Mouse (Mus musculus) layer of hippocampus, adult 11-12 months (tissue): ENCODE results near the gene Gm35549.
A peak's percentile ranks its signal among the peaks of the same experiment; 100 is the strongest.
"Not testable (repeated sequence)": the region's sequence is repeated elsewhere in the genome, so short reads cannot be mapped to it uniquely, and the experiment has no call there.

Source experiments
- DNase-seq: peaks from one replicate; pipeline ENCODE4 v3.0.0; 2022; ENCODE audit warnings: low spot score

Gene Gm35549

DNA sequence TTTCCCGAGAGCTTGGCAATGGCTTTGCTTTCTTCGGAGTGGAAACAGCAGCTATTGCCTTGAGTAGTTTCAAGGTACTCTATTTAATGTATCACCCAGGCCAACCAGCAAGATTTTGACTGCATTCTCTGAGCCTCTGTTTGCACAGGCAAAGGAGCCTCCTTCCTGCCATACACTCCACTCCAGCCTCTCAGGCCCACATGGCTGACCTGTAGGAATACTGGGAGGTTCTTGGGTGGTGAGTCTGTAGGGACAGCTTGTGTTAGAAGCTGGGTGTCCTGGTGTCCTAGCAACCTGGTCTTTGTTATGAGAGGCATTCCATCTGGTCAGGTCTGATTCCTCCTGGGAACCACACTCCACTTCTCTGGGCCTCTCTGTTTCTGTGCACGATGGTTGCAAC lies at the start of gene Gm35549:
TSS of gene Gm35549 (minus strand) at position 276 of the 400 bp plus-strand sequence.
- DNase-seq, result no peak

DNA sequence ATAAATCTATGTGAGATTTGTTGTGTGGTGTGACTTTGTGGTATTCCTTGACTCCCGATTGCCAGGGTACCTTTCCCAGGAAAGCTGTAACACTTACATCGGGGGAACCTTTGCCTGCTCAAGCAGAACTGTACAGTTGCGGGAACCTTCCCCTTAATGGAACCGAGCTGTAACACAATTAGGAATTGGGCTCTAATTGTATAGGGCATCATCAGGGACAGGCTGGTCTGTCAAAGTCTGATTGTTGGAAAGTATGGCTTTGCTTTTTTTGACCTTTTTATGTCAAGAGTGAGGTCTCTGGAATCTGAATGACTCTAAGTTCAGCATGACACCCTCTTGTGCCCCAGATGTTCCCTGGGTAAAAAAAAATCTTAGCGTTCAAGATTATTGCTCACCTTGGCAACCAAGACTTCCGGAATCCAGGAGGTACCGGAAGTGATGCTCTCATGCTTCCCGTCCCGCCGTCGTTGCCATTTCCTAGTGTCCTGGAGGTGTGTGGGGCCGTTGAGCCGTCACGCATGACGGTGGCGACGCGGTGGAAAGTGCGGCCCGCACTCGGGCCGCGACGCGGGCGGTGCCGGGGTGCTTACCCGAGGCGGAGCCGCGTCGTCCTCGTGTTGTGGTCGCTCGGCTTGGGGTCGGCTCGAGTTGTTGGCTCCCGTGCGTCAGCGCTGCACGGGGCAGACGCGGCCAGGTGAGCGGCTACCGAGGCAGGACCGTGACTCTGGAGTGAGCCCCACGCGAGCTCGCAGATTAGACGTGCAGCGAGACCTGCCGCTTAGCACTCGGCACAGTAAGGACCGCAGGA lies 42.7 kb upstream of the Gm35549 start:
- DNase-seq, result peak; percentile 61

DNA sequence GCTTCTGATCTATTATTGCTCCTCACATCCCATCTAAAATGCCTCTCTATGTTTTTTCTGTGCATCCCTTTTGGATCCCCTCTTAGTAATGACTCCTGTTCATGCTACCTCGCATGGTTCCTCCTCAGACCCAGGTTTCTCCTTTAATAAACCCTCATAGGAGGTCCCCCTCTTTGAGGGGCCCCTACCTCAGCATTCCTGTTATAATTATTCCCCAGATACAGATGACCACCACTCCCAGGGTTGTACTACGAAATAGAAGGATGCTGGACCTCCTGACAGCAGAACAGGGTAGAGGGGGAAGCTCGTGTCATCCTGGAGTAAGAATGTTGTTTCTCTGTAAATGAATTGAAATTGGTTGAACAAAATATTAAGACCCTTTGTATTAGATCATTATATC lies 41.5 kb upstream of the Gm35549 start, which contains the start of gene Zkscan7:
TSS of gene Zkscan7 (plus strand) at position 301 of the 400 bp plus-strand sequence.
- DNase-seq, result no peak

DNA sequence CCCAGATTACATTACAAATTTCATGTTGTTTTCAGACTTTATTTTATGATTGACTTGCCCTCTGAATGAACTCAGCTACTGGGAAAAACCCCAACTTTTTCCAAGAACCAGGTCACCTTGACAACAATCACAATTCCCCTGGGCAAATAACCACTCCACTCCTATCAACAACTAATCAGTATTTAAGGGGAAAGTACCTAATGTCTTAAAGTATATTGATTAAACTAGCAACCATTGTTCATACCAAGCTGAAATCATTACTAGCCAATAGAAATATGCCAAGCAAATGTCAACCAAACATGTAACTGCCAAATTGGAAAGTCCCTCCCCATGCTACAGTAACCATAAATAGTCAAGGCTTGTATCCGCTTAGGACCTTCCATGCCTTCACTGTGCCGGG lies 31.3 kb upstream of the Gm35549 start:
- no peak for DNase-seq

DNA sequence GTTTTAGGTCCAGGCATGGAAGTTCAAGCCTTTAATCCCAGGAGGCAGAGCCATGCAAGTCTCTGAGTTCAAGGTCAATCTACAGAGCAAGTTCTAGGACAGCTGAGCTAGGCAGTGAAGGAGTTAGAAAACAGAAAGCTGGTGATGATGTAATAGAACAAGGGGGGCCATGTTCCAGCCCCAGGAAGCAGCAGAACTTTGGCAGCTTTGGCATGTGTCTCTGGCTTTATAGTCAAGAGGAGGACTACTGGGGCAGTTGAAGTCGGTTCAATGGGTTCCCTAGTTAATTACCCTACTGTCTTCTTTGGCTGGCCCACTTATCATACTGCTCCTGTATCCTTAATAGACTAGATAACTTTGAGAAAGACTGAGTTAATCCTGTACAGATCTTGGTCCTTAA lies 30.8 kb upstream of the Gm35549 start:
- DNase-seq, result no peak

DNA sequence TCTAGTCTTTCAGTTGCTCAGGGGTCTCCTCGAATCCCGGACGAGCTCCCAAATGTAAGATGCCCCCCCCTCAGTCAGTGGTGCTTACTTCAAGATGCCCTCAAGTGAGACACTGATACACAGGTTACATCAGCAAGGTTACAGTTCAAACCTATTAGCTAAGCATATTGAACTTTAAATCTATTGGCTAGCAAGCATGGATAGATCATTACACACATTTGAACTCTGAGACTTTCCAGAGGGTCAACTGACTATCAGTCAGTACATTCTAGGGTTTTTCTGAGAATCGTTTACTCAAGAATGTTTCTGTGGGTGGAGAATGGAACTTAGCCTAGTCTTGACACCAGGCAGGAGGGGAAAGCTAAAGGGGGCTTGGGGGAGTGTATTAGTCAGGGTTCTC lies 28.8 kb upstream of the Gm35549 start:
- no peak for DNase-seq

DNA sequence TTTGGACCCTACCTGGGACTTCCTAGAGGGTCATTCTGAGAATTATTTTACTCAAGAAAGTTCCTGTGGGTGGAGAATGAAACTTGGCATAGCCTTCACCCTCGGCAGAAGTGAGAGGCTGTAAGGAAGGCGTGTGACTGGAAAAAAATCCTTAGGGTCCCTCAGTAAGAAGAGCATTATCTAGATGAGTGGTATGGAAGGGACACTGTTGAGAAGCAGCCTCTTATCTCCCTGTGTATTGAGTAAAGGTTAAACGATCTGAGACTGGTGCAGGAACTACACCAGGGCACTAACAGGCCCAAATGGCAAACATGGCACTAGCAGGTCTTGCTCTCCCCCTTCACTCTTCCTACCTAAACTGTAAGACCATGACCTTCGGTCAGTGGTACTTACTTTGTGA lies 22.4 kb upstream of the Gm35549 start:
- no peak for DNase-seq

DNA sequence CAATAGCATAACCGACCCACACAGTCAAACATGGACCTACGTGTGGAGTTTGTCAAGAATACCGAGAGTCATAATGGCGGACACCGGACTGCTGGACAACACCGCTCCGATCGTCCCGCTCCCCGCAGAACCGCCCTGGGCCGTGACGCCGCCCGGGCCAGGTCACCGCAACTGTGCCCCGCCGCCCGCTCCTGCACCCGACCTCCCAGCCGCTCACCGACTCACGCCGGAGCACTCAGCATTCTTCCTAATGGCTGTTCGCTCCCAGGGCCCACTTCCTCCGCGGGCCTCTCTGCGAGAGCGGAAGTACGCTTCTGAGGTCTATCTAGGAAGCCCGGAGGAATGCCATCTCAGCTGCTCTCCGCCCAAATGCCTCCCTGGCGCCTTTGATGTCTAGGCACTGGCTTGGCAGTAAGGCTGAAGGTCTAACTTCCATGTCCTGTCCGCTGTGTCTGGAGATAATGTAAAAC lies 21.9 kb upstream of the Gm35549 start, which contains the start of gene Zfp445:
TSS of gene Zfp445 (minus strand) at position 310 of the 470 bp plus-strand sequence.
- DNase-seq, result peak; percentile 76

DNA sequence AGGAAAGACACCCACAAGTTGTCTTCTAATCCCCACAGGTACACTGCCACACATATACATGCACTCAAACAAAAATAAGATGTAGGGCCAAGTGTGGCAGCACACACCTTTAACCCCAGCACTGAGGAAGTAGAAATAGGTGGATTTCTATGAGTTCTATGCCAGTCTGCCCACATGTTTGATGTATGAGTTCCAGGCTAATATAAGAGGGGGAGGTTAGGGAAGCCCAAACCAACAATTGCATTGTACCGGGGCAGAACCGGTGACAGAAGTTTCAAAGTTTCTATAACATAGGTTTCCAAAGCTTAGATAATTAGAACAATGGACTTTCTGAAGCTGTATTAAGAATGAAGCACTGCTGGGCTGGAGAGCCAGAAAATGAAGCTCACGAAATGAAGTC lies 21.0 kb upstream of the Gm35549 start:
- no peak for DNase-seq

DNA sequence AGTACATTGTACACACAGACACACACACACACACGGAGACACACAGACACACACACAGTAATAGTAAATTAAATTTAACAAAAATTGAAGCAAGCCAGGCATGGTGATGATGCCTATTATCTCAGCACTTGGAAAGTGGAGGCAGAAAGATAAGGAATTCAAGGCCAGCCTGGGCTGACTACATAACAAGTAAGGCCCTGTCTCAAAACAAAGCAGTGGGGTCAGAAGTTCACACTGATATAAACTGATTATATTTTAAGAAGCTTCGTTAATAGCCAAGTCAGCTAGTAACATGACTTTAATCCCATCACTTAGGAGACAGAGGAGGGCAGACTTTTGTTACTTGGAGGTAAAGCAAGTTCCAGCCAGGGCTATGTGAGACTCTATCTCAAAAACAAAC lies 19.9 kb upstream of the Gm35549 start:
- DNase-seq, result no peak

DNA sequence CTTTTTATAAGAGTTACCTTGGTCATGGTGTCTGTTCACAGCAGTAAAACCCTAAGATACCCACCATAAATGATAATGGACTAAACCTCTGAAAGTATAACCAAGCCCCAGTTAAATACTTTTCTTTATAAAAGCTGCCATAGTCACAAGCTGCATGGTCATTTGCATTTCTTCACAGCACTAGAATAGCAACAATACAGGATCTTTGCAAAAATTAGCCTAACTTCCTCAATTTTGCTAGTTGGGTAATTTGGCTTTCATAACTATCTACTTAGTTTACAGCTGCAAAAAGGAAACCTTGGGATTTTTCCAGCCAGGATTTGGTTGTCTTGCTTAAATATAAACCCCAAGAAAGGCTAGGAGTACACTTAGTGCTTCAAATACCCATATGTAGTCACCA lies 16.9 kb upstream of the Gm35549 start:
- DNase-seq, result no peak

DNA sequence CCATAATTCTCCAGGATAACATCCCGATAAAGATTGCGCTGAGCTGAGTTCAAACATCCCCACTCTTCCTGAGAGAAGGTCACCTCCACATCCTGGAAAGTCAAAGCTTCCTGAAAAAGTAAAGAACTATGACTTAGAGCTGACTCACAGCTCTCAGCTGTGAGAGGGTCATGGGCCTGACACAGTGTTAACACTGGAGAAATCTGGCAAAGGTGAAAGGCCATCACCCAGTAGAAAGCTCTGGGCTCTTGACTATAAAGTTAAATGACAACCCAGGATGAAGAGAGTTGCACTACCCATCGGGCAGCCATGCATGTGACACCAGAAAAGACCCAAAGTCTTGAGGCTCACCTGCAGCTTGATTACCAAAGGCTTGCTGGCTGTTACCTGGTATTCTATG lies 12.9 kb upstream of the Gm35549 start:
- no peak for DNase-seq

DNA sequence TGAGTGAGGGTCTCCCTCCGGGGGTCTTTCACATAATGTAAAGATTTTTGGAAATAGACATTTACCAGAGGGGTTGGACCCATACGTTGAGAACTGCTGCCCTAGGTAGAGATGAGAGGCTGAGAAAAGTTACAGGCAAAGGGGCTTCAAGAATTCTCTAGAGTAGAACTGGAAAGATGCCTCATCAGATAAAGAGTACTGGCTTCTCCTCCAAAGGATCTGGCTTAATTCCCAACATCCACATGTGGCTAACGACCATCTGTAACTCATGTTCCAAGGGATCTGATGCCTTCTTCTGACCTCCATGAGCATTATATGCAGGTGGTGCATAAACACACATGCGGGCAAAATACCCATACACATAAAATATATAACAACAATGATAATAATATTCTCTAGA lies 11.8 kb upstream of the Gm35549 start:
- no peak for DNase-seq

DNA sequence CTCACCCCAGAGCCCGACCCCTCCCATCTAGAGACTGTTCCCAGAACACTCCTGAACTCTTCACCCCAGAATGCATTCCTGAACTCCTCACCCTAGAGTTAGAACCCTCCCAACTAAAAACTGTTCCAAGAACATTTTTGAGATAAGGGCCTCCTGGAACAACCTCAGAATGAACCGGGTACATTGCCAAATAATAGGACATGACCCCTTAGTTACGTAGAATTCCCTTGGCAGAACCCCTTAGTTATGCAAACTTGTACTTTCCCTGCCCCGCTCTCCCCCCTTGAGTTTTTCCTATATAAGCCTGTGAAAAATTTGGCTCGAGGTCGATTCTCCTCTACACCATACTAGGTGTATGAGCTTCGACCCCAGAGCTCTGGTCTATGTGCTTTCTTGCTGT lies 11.3 kb upstream of the Gm35549 start:
- not testable (repeated sequence) for DNase-seq

DNA sequence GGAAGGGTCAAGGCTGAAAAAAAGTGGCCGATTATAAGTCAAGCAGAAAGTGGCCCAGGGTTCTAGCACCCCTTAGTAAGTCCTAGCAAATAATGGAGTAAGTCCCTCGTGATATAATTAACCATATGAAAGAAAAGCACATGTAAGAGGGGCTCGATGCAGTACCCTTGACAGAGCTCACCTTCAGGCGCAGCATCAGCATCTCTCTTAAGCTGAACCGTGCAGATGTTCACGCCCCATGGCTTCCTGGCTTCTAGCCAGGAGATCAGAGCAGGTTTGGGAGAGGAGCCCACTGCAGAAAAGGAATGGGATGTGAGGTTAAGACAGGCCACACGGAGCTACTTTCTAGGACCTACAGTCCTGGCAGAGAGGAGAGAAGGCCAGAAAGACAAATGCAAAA lies 10.7 kb upstream of the Gm35549 start:
- DNase-seq, result no peak

DNA sequence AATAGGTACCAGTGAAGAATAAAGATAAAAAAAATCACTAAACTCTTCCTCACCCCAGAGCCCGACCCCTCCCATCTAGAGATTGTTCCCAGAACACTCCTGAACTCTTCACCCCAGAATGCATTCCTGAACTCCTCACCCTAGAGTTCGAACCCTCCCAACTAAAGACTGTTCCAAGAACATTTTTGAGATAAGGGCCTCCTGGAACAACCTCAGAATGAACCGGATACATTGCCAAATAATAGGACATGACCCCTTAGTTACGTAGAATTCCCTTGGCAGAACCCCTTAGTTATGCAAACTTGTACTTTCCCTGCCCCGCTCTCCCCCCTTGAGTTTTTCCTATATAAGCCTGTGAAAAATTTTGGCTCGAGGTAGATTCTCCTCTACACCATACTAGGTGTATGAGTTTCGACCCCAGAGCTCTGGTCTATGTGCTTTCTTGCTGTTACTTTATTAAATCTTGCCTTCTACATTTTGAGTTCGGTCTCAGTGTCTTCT lies 4.0 kb upstream of the Gm35549 start:
- not testable (repeated sequence) for DNase-seq

DNA sequence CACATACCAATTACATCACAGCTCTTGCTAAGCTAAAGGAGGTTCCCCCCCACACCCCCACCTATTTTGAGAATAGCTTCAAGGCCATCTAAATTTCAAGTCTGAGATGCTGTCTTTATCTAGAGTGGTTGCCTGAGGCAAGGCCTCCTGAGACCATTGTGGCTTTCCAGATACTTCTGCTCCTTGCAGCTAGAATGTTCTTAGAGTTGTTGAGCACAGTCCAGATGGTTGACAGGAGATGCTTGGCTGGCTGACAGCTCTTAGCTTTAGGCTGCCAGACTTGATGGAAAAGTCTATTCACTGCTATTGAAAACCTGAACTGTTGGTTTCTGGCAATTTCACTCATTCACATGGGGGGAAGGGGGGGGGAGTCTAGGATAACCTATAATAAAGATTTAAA lies 2.3 kb upstream of the Gm35549 start:
- peak; percentile 68 for DNase-seq

DNA sequence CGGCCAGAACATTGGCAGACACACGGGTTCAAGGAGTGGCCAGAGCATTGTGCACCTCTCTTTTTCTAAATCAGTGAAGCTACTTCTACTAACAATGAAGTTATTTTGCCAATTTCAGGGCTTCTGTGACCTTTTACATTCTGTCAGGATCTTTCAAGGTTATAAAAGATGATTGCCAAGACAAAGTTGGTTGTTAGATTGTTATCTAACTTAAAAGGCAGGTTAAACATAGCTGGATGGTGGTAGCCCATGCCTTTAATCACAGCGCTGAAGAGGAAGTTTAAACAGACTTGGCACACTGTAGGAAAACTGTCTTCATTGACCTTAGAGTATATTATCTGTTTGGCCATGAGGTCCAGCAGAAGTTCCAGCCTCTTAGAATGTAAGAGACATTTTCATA lies 1.8 kb upstream of the Gm35549 start:
- no peak for DNase-seq

DNA sequence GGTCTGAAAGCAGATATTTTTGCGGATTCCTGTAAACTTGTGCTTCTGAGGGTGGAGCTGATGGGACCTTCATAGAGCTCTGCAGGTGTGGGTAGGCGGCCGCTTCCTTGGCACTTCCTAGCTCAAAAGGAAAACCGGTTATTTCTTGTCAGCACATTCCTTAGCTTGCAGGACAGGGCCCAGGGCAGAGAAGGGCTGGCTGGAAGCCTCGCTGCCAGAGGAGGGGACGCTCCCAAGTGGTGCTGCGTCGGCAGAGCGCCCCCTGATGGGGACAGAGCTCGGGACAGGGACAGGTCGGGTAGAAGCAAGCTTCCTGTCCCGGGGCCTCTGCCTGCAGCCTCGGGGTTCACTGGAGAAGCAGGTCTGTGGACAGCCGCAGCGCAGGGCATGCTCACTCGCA lies 6.2 kb downstream of the Gm35549 start:
- peak; percentile 39 for DNase-seq

DNA sequence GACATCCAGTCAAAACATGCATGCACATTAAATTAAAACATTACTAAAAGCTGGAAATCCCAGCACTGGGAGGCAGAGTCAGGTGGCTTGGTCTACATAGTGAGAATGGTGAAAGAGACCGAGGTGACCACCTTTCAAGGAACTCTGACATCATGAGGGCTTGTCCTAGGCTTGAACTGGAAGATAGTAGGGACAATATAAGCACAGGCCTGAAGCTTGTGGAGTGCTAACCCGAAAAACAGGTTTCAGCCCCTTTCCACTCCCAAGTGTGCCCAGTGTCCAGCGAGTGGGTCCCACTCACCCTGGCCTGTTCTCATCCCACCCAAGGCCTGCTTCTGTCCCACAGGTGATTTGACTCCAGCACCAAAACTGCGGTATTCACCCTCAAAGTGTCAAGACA lies 6.6 kb downstream of the Gm35549 start:
- no peak for DNase-seq

DNA sequence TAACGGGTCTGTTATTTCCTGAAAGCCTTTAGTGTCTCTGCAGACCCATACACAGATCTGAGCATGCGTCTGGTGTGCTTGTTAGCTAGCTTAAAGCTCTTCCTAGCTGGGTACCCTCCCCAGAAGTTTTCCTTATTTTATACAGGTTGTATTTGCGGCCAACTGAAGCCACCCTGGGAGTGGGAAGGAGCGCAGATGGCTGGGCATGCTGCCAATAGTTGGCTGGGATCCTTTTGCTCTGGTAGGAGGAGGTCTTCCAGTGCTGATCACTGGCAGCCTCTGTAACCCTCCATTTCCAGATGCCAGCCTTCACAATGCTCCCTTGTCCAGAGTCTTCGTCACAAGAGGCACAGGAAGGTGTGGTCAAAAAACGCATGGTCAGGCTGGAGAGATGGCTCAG lies 7.0 kb downstream of the Gm35549 start:
- peak; percentile 71 for DNase-seq

DNA sequence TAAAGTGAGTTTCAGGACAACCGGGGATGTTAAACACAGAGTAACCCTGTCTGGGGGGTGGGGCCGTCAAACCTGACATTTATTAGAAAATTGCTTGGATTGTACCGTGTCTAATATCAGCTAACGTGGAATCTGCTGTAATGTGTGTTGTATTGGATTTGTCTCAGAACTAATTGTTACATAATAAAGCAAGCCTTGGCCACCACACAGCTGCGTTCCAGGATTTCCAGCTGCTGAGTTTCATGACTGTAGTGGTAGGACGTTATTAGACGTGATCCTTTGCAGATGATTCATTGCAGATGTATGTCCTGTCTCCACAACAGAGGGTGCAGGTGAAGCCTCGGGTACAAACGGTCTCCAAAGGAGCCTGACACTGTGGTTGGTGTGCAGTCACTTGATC lies 7.7 kb downstream of the Gm35549 start:
- DNase-seq, result no peak

DNA sequence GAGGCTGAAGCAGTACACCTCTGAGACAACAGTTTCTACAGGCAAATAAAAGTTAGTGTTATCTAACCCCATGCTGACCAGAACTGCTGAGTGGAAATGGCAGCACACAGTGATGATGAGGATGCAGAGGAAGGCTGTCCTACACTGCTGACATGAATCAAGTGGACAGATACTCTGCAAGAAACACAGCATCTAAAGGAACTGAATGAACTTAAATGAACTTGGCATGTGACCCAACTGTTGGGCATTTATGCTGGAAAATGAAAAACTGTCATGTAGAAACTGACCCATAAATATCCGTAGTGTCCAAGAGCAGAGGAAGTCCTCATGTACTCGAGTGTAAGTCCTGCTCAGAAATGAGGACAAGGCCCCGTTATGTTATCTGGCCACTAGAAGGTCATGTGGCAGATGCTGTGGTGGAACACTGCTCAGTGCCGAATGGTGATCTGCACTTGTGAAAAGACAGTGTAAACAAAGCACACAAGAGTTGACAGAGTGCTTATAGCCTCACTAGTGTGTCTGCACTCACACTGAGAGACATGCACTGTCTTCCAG lies 13.9 kb downstream of the Gm35549 start:
- DNase-seq, result no peak
